Mouse (Mus musculus) layer of hippocampus, postnatal 10 days (tissue): ENCODE measurements at regions not wholly inside any gene's neighbourhood (a gene's known extent, or its start where the extent isn't known, plus 50 kb on each side); places are given as distances from the start of the nearest gene placed in this dataset.
A peak's percentile ranks its signal among the peaks of the same experiment; 100 is the strongest.

Experiments used
- DNase-seq, 2 experiments: peaks; one replicate each; pipeline ENCODE4 v3.0.0; 2021; ENCODE audit warnings: low spot score in 2 of 2

GRCm38 (mm10) chr15:62908379-62908778 lies 936.6 kb downstream of the Gsdmc2 start:
- DNase-seq = no peak

DNA sequence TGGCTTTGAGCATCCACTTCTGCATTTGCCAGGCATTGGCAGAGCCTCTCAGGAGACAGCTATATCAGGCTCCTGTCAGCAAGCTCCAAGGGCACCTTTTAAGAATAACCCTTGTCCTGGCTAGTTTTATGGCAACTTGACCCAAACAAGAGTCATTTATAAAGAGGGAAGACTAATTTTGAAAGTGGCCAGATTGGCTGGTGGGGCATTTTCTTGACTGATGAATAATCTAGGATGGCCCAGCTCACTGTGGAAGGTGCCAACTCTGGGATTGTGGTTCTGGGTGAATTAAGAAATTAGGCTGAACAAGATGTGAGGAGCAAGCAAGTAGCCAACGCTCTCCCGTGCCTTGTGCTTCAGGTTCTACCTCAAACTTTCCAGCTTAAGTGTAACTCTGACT lies 937.8 kb downstream of the Gsdmc2 start:
- DNase-seq = no peak

DNA sequence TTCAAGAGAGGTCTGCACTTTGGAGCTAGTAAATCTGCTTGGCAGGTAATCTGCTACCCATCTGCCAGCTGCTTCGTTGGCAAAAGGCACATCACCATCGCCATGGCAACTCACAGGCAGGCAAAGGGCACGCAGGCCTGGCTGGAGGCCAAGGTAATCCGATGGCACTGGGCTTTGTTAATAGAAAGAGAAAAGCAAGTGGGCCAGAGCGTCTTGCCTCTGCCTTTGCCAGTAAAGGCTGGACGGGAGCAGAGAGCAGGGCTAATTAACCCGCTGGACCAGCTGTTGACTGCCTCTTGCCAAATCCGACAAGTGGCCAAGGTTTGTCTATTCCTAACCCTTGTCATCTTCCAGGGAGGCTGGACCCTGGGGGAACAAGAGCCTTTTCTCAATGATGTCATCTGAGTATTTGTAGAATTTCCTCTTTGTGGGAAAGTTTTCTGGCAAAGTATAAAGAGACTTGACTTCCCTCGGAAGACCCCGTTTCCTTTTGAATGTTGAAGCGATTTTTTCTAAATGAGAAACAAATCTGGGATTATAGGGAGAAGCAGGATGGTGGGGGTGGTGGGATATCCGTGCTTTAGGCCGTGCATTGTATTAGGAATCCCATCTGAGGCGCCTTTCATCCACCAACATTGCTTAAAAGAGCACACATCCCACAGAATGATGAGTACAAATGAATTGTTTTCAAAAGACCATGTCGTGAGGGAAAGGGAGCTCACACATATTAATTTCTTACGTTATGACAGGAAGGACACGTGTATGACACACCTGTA lies 941.7 kb downstream of the Gsdmc2 start:
- DNase-seq = peak; percentile 96 to 97

GRCm38 (mm10) chr15:62901955-62902354 lies 943.0 kb downstream of the Gsdmc2 start:
- no peak for DNase-seq

DNA sequence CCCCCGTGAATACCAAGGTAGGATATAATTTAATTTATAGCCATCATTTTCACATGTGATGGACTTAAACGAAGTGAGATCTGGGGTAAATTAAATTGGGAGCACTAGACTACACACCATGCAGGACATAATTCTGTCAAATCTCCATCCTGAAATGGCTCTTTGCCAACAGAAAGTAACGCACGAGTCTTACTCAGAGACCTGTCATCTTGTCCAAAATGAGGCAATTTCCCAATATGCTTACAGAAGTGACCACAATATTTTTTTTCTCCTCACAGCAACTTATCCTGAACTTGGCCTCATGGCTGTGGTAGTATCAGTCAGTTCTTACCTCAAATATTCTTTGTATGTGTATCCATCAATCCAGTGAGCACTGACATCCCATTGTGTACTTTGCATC lies 955.2 kb downstream of the Gsdmc2 start:
- no peak for DNase-seq

DNA sequence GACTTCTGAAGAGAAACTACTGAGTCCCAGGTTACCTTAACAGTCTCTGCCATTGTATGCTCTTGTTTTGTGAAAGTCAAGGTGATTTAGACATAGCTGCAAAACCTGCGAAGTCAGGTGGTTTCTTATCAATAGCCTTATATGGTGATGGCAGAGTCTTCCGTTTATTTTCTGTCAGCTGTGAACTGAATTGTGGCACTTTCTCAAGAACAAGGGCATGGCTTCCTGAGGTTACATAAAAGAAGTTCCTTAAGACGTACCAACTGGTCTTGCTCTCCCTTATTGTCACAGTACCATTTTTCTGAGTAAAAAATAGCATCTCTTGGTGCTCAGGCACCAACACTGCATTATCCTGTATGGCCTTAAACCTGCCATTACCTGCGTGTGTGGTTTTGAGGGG lies 959.6 kb downstream of the Gsdmc2 start:
- DNase-seq = no peak

DNA sequence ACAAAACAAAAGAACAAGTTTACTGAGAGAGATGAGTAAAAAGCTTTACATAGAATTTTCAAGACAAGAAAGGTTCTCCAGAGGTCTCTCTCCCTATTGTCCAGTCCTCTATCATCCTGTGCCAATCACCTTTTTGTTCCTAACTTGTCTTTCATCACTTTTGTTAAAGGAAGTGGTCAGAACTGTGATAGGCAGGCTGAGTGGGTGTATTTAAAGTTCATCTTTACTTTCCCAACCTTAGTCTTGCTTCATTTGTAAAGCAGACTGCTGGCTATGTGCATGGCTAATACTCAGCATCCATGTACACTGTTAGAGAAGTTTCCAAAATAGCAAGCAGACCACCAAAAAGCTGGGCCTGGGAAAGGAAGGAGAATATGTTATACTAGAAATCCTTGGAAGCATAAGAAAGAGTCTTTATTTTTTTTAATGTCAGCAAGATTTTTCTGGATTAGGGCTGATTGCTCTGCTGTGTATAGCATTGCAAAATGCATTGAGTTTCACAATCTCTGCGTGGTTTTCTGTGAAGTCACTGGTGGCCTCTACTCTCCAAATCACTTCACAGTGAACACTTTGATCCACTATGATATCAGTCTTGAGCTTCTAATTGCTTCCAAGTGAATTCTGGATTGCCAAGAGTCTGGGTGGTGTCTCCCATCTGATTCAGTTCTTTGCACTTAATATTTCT lies 973.8 kb downstream of the Gsdmc2 start:
- DNase-seq = no peak

DNA sequence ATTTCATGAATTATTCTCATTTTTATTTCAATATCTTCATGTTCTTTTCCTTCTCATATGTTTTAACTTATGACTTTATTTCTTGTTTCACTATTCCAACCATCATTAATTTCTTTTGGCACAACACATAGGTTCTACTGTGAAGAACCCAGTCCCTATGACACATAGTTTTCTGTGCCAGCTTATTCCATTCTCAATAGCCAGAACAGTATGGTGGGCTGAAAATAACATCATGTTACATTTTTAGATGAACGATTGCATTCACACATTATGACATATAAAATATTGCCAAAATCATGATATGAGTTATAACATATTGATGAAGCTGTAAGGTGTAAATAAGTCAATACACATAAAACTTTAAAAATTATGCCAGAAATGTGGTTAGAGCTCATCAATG lies 982.4 kb downstream of the Gsdmc2 start:
- no peak for DNase-seq

DNA sequence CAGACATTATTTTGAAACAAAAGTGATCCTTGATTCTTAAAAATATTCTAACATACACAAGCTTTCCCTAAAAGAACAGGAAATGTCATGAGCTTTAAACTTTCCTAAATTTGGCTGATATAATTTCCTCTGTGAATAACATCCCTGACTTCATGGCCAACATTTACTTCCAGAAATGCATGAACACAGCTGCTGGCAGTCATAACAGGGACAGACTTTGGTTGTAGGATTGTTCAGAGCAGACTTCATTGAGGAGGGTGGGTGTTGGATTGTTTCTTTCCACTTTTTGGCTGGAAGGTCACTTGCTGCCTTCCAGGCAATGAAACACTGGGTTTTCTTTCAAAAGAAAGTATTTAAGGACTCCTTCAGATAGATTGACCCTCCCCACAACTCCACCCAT lies 983.6 kb downstream of the Gsdmc2 start:
- DNase-seq = no peak

DNA sequence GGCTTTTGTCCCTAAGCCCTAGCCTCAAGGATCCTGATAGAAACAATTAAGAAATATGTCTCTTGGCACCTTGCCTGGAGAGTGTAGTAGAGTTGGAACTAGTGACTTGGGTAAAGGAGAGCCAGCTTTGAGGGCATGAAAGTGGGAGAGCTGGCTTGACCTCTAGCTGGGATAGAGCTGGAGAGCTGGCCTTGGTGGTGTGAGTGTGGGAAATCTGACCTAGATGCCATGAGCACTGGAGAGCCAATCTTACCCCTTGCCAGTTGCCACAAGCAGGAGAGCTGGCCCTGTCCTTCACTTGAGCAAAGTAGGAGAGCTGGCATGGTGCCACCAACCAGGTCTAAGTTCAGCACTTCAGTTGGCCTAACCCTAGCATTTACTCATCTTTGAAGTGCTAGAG lies 995.7 kb downstream of the Gsdmc2 start:
- no peak for DNase-seq

- no peak for DNase-seq
These were observed 999.1 kb downstream of the Gsdmc2 start for GRCm38 (mm10) chr15:62845884-62846283.

GRCm38 (mm10) chr15:62825586-62825985 lies 1019.4 kb downstream of the Gsdmc2 start:
- DNase-seq = peak; percentile 9 to 16

DNA sequence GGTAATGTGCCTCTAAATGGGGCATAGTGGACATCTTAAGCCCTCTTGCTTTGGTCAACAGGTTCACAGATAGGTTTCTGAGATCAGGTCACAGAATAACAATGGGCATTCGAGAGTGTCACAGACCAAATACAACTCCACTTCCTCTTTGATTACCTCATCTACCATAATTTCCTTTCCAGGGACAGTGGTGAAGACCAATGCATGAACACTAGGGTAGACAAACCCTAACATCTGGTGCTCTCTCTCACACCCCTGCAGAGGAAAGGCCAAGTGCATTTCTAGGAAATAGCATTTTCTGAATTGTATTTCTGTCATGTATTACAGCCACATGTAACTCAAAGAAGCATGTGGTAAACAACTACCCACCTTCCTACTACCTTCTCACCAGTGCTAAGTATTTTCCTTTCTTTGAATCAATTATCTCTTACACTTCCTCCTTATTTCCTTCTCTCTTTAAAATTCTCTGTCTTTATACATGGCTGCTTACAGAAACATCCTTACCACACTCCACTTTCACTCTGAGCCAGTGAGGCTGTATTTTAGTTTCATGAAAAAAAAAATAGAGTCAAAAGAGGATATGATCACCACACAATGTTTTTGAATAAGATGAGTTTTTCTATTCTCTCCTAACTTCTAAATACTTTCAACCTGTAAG lies 1021.0 kb downstream of the Gsdmc2 start:
- no peak for DNase-seq

DNA sequence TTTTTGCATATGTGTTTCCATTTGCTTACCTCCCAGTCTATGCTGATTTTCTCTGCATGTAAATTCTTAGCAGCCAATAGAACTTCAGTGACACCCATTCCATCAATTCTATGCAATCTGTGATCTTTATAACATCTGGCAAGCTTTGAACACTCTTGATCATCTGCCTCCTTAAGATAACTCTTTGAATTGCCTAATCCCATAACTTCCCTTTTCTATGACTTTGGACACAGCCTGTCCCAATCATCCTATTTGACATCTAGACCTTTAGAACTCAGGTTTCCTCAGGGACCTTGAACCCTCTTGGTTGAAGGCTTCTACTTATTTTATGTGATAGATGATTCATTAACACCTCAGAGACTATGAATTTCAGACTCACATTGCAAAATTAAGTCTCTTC lies 1022.7 kb downstream of the Gsdmc2 start:
- DNase-seq = no peak

GRCm38 (mm10) chr15:62813093-62813492 lies 1031.9 kb downstream of the Gsdmc2 start:
- no peak for DNase-seq

DNA sequence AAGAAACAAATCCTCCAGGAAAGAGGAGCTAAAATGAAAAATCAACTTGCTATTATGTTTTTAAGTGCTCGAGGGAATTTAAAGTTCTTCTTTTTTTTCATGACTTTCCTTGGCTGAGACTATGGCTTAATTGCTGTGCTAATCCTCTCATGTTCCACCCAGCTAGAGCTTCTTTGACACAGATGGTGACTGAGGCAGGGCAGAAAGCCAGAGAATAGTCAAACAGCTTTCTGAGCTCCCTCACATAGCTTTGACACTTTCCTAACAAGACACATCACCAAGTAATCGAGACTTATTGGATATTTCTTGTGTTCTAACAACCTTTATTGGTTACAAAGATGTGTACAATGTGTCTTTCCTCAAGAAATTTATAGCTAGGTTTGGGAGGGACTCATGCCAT lies 1033.0 kb downstream of the Gsdmc2 start:
- peak; percentile 16 to 32 for DNase-seq

DNA sequence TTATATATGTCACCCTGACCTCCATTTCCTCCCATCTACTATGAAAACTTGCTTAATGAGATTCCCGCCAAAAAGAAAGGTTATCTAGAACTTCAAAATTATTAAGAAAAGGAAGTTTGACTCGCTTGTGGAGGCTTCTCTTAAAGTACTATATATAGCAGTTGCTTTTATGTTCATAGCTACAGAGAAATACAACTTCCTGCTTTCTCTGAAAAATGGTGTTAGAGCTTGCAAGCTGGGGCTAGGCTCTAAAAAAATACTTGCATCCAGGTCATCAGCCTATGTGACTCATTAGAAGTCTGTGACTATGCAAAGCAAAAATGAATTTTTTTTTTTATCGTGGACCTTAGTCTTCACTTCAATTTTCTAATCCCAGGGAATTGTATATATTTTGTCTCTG lies 1035.7 kb downstream of the Gsdmc2 start:
- no peak for DNase-seq

DNA sequence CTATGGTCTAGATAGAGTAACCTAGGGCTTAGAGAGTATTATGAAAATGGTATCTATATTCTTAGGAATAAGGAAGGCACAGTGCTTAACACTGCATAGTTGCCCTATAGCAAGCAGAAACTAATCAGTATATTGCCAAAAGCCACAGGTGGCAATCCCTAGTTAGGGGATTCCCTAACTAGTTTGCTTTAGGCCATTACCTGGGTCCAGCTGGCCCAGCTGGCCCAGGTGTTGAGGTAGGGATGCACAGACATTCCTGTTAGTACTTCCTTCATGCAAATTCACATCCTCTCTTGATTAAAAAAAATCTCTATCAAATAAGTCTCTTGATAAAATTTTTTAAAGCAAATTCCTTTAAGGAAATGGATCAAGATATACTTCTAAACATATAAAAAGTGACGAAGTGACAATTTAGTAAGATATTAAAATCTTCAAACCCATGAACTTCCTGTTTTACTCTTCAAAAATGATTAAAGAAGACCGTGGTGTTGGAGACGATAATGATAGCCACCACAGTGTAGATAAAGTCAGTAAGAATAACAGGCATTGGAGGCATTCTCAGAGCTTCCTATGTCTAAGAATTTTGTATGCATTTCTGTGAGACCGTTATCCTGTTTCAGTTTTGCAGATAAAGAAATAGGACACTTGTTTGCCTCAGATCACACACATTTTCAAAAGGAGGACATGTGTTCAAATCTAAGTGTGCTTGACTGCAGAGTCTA lies 1036.7 kb downstream of the Gsdmc2 start:
- DNase-seq = no peak

DNA sequence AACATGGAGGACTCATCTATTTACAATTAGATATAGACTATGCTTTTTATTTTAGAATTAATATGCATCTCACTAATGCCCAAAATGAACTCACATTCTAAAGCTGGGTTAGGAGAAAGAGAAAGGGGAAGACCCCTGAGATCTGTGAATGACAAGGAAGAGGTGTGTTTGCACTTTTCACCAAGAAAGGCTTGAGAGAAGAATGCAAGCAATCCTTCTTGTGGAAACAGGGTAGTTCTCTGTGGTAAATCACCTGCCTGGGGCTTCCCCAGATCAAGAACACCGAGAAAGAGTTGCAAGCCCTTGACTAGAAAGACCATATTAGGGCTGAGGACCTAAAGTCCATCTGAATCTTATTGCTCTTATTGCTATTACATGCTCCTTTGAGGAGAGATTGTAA lies 1037.6 kb downstream of the Gsdmc2 start:
- DNase-seq = no peak

DNA sequence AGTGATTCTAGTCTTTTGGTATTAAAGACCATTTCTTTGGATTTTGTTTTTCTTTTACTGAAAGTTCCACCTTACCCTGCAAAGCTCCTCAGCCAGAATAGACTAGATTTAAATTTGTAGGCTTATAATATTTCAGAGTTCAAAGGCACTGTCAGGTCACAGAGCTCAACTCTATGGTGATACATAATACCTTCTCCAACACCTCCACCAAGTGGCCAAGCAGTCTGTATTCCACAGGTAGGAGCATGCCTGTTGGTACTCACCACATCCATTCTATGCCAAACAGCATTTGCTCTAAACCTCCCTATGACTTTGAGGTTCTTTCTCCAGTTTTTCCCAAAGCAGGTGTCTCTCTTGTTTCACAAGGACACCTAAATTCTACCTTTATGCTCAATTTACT lies 1042.2 kb downstream of the Gsdmc2 start:
- DNase-seq = no peak

GRCm38 (mm10) chr15:62798731-62799130 lies 1046.2 kb downstream of the Gsdmc2 start:
- DNase-seq = no peak

- DNase-seq = no peak
These were observed 1051.4 kb downstream of the Gsdmc2 start for GRCm38 (mm10) chr15:62793569-62793968.
